Mouse (Mus musculus) megakaryocyte, adult 5-6 weeks (primary cell): ENCODE results near the gene Pclo. TPM values are rescaled to one million over a fixed set of nuclear protein-coding genes. Genes with fewer than 3 reads are reported as not detected.
"Not testable (repeated sequence)": the region's sequence is repeated elsewhere in the genome, so short reads cannot be mapped to it uniquely, and the experiment has no call there.

Experiments
- ATAC-seq: 2 replicates; pipeline ENCODE4 v1.8.0; 2016; ENCODE audit warnings: mild to moderate bottlenecking, inconsistent platforms; ENCODE audit not compliant: poor library complexity, severe bottlenecking
- total RNA-seq, 2 experiments: library from RNA; stranded (forward) in 1 of 2; stranded (reverse) in 1 of 2; fragments of 153-499, 151-499 nt in 1 of 2; fragments of 221-1000, 200-1000 nt in 1 of 2; gene quantifications; 2 replicates each; pipeline versions ENCODE4 v1.2.3 to v1.2.4; 2015 to 2017

Pclo gene
- total RNA-seq (2015) (not detected in 2 replicates), total RNA-seq (2017) (not detected in 2 replicates)

DNA sequence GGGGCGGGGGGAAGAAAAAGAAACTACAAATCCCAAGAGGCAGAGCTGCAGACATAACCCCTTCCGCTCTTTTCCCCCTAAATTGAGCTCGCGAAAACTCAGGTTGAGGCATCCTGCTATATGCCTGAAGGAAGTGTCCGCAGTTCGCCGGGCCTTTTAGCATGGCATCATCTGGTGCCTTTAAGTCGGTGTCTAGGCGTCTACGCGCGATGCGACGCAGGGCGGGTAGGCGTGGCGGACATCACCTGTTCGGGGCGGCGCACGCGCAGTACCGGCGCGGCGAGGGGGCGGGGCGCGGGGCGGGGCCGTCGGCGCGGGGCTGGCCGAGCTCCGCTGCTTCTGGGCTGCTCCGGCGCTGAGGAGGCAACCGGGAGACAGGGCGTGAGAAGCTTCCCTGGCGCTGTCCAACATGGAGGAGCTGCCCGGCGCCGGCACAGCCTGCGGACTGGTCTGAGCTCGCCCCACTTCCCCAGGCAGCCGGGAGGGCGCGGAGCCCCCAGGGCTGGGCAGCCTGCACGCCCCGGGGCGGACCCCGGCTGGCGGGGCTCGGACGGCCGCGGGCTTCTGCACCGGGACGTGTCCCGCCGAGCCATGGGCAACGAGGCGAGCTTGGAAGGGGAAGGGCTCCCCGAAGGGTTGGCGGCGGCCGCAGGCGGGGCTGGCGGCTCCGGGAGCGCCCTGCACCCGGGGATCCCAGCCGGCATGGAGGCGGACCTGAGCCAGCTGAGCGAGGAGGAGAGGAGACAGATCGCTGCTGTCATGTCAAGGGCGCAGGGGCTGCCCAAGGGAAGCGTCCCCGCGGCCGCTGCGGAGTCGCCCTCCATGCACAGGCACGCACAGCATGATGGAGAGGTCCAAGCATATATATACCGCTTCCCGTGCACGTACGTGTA, at the start of gene Pclo:
TSS of gene Pclo (plus strand) at position 288 of the 893 bp plus-strand sequence.
- no peak for ATAC-seq

DNA sequence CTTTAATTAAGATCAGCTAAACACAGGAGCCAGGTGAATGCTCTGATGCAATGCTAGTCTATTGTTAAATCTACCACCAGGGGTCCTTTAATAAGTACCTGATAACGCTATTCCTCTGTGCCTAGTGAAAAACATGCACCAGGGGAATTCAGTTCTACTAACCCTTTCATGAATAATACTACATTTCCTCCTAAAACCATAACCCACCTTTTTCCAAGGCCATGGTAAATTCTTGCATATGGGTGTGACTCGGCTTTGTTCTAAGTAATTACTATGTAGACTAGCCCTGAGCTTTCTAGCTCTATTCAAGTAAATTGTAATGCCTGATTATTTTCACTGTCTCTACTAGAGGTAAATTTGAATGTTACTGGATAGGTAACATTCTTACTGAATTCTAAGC, 20.3 kb upstream of the Pclo start:
- ATAC-seq, result not testable (repeated sequence)

DNA sequence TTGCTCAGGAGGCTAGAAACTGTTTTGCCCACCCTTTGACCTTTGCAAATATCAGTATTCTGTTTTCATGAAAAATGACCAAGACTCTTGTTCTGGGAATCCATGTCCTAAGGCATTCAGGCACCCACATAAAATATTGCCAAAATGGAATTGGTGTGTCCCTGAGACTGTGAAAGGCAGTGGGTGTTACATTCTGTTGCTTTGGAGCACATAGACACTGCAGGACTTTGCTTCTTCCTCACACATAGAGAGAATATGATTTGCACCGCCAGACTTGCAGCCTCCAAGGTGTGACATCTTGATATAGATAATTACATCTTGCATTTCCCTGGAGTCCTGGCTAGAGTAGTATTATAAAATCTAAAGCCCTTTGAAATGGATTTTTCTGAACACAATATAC, 6.2 kb upstream of the Pclo start:
- ATAC-seq, result no peak

DNA sequence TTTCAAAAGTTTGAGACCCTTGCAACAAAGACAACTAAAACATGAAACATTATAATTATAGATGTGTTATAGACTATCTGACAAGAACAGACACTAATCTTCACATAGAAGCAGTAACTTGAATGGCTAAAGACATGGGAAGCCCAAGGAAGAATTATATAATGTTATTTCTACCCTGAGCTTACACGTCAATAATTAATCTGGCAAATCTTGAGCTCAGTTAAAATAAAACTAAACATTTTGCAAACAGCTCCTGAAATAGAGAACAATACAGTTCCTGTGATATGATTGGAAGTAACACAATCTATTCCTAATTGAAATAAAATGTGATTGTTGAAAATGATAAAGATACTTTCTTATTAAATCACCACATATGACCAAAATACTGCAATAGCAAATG, 5.1 kb upstream of the Pclo start:
- ATAC-seq, result no peak

DNA sequence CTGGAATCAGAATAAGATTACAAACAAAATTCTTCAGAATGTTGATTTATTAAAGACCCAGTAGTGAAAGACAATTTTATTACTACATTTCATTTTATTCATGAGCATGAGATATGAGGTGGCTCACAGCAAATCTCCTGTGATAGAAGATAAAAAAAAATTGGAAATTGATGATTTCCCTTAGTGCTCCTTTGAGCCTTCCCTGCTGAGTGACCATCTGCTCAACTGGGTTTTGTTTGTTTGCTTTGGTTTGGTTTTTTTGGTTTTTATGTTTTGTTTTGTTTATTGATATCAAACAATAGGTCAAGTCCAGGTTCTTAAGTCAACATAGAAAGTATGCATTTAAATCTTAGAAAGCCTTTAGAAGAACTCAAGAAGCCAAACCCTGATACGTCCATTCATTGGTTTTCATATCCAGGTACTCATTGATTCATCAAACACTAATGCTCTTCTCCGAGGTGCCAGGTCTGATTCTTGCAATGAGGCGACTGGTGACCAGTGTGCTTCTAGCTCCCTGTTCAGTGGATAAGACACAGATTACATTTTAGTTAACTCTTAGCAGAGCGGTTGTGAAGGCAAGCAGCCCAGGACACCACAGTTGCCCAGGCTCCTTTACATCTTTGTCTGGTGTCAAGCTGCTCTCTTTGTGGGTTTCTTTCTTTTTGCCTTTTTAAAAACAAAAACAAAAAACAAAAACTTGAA, 3.6 kb downstream of the Pclo start:
- no peak for ATAC-seq

DNA sequence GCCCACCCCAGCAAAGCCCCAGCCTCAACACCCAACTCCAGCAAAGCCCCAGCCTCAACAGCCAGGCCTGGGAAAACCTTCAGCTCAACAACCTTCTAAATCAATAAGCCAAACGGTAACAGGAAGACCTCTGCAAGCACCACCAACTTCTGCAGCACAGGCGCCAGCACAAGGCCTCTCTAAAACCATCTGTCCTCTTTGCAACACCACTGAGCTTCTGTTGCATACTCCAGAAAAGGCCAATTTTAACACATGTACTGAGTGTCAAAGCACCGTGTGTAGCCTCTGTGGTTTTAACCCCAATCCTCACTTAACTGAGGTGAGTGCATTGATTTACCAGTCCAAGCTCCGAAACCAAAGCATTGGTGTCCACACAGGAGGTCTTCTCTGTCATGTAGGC, 7.3 kb downstream of the Pclo start:
- no peak for ATAC-seq

DNA sequence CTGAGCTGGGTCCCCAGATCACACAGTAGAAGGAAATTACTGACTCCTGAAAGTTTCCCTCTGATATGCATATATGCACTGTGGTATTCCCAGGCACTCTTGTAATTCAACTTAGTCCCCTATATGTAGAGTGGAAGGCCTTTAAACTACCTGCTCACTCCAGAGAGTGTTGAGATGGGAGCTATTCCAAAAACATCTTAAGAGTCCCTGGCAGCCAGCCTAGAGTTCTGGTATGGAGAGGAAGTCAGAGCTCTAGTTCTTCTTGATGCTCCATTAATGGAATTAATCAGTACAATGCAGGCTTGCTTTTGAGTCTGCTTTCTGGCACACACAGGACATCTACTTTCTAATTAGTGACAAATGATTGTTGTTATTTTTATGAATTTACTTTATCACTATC, 11.3 kb downstream of the Pclo start:
- ATAC-seq, result no peak

DNA sequence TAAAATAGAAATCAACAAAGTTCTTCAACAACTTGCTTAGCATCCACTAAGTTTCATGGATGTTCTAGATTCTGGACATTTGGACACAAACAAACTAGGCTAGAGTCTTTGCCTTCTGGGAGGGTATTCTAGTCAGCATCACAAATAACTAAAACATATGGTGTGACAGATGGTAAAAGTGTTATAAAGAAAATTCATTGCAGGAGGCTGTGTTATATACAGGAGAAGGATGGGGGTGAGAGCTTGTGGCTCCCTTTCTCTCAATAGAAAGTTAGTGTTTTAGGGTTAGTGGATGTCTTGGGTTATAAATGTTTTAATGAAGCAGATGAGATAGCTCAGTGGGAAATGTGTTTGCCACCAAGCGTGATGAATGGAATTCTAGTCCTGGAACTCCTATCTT, 13.1 kb downstream of the Pclo start:
- ATAC-seq, result no peak

DNA sequence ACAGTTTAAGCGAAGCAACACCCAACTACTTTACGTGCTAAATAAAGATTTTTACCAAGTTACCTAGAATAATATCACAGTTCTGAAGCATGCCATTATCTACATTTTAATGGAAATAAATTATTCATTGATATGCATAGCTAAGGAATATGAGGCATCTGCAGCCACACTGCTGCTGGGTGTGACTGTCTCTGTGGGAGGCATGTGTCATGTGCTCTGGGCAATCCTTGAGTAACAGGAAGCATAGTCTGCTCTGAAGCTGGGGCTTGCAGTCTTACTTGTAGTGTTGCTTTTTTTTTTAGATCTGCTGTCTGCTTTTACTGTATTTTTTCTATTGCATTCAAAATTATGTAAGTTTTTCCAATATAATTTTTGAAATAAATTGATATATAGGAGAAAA, 17.2 kb downstream of the Pclo start:
- no peak for ATAC-seq

DNA sequence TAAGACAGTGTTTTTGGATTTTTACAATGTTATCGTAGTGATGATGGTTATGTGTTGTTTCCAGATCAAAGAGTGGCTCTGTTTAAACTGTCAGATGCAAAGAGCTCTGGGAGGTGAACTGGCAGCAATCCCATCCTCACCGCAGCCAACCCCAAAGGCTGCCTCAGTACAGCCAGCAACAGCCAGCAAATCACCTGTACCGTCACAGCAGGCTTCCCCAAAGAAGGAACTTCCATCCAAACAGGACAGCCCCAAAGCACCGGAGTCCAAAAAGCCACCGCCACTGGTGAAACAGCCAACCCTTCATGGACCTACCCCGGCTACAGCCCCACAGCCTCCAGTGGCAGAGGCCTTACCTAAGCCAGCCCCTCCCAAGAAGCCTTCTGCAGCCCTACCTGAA, 24.6 kb downstream of the Pclo start:
- ATAC-seq, result no peak

DNA sequence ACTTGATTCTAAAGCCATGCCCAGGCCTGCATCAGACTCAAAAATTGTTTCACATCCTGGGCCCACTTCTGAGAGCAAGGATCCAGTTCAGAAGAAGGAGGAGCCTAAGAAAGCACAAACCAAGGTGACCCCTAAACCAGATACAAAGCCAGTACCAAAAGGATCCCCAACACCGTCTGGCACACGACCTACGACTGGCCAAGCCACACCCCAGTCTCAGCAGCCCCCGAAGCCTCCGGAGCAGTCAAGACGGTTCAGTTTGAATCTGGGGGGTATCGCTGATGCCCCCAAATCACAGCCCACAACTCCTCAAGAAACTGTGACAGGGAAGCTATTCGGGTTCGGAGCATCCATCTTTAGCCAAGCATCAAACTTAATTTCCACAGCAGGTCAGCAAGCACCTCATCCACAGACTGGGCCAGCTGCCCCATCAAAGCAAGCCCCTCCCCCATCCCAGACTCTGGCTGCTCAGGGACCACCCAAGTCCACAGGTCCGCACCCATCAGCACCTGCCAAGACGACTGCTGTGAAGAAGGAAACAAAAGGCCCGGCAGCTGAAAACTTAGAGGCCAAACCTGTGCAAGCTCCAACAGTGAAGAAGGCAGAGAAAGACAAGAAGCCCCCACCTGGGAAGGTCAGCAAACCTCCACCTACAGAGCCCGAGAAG, 25.4 kb downstream of the Pclo start:
- ATAC-seq, result no peak

DNA sequence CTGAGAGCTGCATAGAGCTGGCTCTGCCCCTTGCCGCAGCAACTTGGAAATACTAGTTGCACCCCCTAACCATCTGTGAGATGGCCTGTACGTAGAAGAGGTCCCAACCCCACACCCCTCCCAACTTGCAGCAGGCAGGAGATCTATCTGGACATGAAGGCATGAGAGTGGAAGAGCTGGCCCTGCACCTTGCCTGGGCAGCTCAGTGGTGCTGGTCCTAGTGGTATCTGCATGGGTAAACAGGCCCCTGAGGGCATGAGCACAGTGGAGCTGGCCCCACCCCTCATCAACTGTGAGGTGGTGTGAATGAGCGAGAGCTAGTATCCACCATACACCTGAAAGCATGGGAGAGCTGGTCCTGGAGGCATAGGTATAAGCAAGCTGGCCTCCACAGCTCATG, 60.9 kb downstream of the Pclo start:
- no peak for ATAC-seq

DNA sequence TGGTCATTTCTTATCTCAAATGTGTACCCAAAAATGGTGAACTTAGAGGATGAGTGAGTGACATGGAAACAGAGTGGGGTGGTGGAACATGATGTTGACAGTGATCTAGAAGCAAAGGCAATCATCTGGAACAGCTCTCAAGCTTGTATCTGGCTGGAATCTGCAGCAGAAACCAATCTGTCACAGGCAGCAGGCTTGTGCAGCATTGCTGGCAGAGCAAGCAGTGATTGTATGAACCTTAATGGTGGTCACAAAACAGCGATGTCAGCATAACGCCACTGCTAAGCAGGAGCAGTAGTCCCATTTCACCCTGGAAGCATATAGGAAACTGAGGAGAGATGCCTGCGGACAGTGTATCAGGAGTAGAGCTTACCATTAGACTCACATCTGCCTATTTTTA, 76.8 kb downstream of the Pclo start:
- no peak for ATAC-seq

DNA sequence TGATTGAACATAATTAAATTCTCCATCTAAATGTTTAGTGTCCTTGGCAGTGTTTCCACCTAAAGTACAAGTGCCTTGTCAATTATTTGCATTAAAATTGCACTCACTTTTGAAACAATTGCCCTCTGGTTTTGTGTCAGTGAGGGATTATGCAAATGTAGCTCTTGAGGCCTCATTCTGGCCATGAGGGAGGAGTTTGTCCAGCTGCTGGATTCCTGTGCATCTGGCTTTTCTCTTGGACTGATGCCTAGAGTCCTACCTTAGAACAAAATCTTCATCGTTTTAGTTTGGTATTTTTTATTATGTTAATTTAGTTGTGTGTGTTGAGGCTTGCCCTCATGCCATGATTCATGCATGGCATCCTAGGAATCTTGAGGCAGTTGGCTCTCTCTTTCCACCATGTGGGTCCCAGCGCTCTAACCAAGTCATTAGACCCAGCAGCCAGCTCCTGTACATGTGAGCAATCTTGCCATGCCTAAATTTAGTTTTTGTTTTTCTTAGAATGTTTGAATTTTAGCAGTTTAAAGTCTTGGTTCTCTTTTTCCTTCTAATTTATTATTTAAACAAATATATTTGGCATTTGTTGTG, 80.8 kb downstream of the Pclo start:
- ATAC-seq, result no peak

DNA sequence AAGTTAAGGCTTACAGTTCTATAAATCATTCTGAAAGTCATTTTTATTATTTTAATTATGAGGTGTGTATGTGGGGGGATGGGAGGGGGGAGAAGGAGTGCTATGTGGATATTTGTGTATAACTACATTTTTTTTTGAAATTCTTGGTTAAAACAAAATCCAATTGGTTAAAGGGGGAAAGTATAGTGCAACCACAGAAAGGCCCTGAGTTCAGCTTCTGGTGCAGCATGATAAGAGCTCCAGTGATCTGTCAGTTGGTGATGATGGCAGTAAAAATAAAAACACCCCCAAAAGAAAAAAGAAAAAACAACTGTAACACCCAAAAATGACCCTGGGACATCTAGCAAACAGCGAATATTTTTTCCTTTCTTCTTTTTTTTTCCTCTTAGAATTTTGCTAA, 93.6 kb downstream of the Pclo start:
- ATAC-seq, result no peak

DNA sequence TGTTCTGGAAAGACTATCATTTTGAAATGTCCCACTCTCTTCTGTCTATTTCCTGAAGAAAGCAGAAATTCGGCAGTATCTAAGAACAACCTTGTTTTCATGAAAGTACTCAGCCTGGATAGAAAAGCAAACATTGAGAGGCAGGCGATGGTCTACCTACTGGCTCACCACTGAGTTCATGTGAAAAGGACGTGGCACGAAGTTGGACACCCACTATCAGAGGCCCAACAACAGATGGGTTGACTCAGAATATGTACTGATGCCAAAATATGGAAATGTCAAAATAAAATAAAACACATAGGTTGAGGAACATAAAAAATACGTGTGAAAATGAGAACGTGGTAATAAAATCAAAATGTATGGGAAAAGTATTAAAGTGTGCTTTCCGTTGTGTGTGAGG, 106.4 kb downstream of the Pclo start:
- ATAC-seq, result no peak

DNA sequence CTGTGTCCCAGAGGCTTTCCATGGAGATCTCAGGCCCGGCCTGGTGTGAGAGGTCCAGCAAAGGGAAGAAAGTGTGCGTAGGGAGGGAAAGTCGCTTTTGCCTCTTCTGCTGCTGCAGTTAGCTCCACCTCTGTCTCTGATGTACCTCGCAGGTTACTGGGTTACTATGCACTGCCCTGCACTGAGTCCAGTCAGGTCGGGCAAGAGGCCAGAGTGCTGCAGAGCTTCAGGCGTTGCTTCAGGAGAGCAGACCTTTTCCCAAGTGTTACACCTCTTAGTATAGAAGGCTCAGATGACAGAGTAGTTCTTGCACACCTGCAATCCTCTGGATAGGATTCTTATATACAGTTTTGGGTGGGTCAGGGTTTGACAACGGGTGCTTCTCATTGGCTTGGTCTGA, 108.6 kb downstream of the Pclo start:
- ATAC-seq, result no peak

DNA sequence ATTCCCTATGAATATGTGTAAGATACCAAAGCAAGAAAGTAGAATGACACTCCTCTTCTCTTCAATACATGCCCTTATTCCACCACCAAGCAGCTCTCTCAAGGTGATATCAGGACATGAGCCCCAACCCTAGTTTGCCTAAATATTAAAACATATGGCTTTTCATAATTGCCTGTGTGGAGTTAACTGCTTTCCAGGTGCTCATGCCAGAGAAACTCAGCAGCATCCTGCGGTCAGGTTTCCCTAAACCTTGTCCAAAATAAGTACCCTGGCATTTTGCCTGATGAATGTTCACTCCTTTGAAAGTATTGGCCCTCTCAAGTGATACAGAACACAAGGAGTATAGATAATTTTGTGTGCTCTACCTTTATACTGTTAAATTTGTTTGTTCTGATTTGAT, 126.5 kb downstream of the Pclo start:
- no peak for ATAC-seq

DNA sequence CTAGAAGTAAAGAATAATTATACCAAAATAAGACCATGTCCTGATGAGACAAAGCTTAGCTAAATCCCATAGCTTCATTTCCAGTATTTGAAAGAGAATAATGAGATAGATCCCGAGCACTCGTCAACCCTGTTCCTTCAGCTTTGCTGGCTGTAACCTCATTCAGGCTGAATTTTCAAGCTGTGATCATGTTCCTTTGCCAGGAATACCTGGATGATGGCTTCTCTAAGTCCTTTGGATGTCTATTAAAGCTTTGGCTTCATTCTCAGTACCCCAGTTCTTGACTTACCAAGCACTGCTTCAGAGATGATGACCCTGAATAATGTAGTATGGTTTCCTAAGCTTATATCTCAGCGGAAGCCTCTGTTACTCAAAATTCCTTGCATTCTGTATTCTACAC, 131.1 kb downstream of the Pclo start:
- no peak for ATAC-seq

DNA sequence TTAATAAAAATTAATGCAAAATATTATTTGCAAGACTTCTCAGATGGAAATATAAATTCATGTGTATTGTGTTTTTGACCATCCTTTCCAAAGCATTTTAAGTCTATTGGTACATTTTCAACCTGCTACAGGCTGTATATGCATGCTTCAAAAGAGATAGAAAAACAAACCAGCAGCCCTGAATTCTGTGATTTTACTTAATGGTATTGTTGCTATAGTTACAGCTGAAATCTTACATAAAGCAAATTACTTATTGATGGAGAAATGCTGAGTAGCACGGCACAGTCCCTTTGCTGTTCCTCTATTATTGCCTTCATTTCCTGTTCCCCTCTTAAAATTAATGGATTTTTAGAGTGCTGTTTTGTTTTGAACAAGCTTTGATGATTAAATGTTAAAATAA, 145.9 kb downstream of the Pclo start:
- no peak for ATAC-seq

DNA sequence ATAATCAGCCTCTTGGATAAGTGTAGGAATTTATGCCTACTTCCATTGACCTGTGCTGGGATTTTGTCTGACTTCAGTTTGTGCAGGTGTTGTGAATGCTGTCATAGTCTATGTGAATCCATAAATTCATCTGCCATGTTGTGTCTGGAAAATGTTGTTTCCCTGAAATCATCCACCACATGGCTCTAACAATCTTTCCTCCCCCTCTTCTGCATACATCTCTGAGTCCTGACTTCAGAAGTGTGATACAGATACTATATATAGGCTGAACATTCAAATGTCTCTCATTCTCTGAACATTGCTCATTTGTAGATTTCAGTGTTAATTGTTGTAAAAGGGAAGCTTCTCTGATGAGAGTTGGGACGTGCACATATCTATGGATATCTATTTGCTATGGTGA, 147.5 kb downstream of the Pclo start:
- no peak for ATAC-seq
